Mouse (Mus musculus) right cerebral cortex, adult 18-20 months (tissue): ENCODE data around the gene Tbc1d4.
A peak's percentile ranks its signal among the peaks of the same experiment; 100 is the strongest.

Experiments
- DNase-seq: peaks from one replicate; pipeline ENCODE4 v3.0.0; 2022; ENCODE audit warnings: mixed read lengths

The Tbc1d4 gene

GRCm38 (mm10) chr14:101527420-101527996 lies 81.5 kb downstream of the Tbc1d4 start:
- peak; percentile 12 for DNase-seq

GRCm38 (mm10) chr14:101526478-101526877 lies 82.5 kb downstream of the Tbc1d4 start:
- no peak for DNase-seq

GRCm38 (mm10) chr14:101519964-101520363 lies 89.0 kb downstream of the Tbc1d4 start:
- no peak for DNase-seq

GRCm38 (mm10) chr14:101518259-101518658 lies 90.7 kb downstream of the Tbc1d4 start:
- no peak for DNase-seq

GRCm38 (mm10) chr14:101517801-101518200 lies 91.2 kb downstream of the Tbc1d4 start:
- no peak for DNase-seq

DNA sequence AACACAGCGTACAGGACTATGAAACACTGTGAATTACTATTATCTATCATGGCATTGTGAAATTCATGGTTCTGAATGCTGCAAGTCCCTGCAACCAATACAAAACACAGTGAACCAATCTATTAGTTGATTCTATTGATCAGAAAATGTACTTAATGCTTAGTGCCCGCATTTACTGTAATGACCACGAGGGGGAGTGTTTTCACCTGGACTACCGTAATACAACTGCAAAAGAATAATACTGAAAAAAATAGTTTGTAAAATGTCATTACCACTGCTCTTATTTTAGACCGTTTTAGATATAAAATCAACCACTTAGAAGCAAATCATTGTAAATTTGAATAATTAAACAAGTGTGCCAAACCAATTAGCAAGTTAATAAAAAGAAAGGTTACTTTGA lies 91.7 kb downstream of the Tbc1d4 start:
- DNase-seq, result no peak

- DNase-seq, result no peak
Observed at GRCm38 (mm10) chr14:101516864-101517263, 92.1 kb downstream of the Tbc1d4 start.

DNA sequence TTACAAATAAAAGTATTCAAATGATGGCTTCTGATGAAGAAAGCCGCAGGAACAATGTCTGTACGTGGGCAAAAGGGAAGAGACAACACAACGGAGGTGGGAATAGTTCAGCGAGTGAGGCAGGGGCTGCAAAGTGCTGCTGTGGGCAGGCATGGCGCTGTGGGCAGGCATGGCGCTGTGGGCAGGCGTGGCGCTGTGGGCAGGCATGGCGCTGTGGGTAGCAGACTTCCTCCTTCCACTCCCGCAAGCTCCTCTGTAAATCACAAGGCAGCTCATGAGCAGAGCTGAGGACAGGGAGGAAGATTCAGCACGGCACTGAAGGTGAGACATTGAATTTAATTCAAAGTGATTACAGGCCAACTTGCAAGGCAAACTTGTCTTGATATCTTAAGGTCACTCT lies 93.0 kb downstream of the Tbc1d4 start:
- no peak for DNase-seq

- DNase-seq, result no peak
Observed at GRCm38 (mm10) chr14:101515271-101515670, 93.7 kb downstream of the Tbc1d4 start.

DNA sequence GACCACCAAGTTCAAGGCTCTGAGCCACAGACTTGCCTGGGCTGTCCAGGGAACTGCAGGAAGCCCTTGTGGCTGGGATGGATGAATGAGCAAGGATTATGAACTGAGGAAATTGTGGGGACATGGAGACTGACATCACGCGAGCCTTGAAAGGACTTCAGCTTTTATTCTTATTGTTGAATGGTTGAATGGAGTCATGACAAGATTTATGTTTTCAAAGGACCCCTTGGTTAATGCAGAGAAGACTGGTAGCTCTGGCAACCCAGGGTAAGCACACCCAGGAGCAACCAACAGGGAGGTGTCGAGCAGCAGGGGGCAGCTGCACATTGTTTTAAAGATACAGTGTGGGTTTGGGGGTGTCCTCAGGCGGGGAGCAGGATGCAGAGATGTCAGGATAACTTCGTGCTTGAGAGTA lies 94.4 kb downstream of the Tbc1d4 start:
- DNase-seq, result no peak

DNA sequence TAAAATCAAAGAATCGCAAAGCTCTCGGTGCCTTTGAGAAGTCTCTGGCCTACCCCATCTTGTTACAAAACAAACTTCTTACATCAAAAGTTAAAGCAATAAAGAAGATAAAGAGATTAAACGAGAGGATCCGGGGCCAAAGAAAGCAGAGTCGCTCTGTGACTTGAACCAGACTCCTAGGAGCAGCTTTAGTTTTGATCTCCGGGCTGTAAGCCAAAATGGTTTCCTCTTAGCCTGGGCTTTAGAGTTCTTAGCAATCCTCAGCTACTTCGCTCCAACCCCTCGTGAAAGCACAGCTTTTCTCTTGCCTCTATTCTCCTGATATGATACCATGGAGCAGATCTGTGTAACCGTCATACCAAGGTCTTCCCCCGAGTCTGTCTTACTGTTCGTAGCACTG lies 95.8 kb downstream of the Tbc1d4 start:
- no peak for DNase-seq

DNA sequence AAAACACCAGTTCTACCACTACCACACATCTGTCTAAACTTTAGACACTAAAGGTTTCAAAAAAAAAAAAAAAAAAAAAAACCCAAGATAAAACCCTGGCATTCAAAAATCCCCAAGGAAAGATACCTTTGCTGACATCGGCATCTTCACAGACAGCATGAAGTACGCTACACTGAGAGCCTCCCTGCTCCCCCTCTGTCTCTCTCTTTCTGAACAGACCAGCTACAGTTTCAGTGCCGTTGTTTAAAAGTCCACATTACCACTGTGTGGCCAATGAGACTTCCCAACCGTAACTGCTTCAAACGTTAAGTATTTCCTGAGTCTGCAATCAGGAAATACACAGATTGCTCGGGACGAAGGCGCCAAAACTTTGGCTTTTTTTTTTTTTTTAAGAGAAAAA lies 97.6 kb downstream of the Tbc1d4 start:
- no peak for DNase-seq

DNA sequence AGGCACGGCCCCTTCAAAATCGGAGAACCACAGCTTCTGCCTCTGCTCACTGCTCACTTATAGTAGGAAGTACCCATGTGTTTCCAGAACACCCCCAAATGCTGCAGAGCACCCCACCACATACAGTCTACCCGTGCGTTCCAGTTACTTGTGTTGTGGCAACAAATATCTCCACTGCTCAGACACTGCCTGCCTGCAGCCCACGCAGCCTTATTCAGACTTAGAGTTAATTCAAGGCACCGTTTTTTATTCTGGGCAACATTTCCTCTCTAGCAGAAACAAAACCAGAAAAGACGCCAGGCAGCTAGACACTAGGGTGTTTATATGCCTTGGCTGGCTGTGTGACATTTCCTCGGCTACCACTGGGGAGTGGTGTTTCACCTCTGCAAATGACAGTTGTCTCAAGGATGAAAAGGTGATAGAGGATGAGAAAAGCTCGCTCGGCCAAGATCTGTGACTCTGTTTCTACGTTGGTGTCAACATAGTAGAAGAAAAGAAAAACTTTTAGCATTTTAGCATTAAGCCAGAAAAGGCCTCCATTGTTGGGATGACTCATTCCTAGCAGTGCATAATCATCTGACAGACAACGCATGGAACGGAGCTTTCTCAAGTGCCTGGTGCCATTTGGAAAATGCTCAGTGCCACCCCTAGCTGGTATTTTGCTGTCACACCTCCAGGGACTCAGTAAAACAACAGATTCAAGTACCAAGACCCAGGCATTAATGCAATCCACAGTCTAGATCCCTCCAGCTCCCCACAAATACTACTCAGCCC lies 98.3 kb downstream of the Tbc1d4 start:
- DNase-seq, result peak; percentile 76

DNA sequence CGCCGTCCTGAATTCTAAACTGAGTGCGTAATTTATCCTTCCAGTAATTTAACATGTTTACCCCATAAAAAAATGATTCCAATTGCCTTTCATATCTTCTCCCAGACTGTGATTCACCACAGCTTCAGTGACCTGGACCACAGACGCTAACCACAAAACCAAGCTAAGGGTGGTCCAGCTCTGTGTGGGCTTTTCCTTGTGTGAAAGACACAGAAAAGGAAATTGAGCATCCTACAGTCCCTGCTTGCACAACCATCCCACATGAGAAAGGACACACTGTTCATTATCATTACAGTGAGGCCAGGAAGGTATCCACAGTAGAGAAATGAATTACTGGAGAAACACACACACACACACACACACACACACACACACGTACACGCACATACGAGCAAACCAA lies 99.2 kb downstream of the Tbc1d4 start:
- no peak for DNase-seq

DNA sequence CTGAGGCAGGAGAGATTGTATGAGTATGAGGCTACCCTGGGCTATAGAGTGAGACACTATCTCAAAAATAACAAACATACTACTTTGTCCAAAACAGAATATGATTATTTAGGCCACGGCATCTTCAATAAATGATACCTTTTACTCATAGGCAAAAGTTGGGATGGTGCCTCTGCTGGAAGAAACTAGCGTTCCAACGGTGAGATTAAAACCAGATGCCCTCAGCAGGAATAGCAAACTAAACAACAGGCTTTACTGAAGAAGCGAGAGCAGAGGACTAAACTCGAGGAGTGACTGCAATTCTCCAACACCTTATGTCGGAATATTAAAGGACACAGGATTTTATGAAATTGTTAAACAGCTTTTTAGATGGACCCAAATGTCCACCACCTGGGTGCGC lies 101.0 kb downstream of the Tbc1d4 start:
- no peak for DNase-seq

DNA sequence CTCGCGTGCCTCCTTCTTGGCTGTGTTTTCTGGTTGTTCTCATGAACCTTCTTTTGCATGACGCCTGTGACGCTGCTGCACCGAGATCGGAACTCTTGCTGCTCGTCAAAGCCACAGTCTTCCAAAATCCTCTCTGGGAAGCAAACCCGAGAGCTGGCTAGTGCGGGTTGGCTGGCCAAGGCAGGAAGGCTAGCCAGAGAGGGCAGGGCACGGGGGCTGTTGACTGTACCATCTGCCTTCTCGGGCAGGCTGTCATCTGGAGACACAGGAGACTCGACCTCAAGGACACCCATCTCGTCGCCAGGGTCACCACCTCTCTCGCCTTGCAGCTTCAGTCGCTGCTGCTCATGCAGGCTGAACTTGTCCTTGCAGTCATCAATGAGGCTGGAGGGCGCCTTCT lies 101.8 kb downstream of the Tbc1d4 start:
- DNase-seq, result no peak

DNA sequence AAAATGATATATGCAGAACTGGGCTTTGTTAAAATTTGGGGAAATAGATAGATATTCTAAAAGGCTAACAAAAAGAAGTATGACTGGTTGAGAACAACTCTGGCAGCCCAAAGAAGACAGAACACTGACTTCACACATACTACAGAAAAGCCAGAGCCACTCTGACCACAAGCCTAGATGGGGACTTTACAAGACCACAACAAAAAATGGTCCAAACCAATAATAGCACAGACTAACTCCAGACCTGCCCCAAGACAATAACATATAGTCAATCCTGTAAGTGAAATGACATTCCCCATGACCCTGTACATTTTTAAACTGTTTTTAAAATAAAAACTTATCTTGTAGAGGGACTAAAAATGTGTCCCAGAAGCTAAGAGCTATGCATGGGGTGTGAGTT lies 103.2 kb downstream of the Tbc1d4 start:
- DNase-seq, result no peak

- no peak for DNase-seq
Observed at GRCm38 (mm10) chr14:101504473-101505200, 104.4 kb downstream of the Tbc1d4 start.

- DNase-seq, result no peak
Observed at GRCm38 (mm10) chr14:101503168-101503961, 105.6 kb downstream of the Tbc1d4 start.

DNA sequence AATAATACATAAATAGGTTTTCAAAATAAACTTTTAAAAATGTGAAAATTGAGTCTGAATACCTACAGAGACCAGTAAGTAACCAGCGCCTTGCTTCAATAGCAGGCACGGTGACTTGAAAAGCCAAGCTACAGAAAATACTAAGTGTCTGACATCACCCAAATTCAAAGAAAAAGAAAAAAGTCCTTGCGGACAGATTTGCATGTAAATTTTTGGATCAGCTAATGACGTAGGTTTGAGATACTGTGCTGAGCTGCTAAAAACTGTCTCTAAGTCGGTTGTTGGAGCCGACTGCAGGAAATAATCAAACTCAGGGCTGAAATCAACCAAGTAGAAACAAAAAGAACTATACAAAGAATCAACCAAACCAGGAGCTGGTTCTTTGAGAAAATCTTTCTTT lies 107.1 kb downstream of the Tbc1d4 start:
- no peak for DNase-seq

- no peak for DNase-seq
Observed at GRCm38 (mm10) chr14:101501452-101501851, 107.5 kb downstream of the Tbc1d4 start.

GRCm38 (mm10) chr14:101500826-101501225 lies 108.2 kb downstream of the Tbc1d4 start:
- DNase-seq, result no peak

- no peak for DNase-seq
Observed at GRCm38 (mm10) chr14:101499838-101500237, 109.2 kb downstream of the Tbc1d4 start.
